Mouse (Mus musculus) C2C12 (cell line): Measurements from ENCODE around the gene Sugp1.

Experiments used
- CTCF ChIP-seq: IDR thresholded peaks from one replicate; pipeline ENCODE4 v1.5.1; 2011; ENCODE audit not compliant: control insufficient read depth, insufficient read depth, insufficient read length
- USF1 ChIP-seq: IDR thresholded peaks from one replicate; pipeline ENCODE4 v1.6.1; 2011; ENCODE audit warnings: low read depth, mild to moderate bottlenecking, control low read depth, moderate library complexity

- TF ChIP-seq USF1: no peak
- no peak for TF ChIP-seq CTCF
Observed at GRCm38 (mm10) chr8:70087237-70087636, 44.6 kb downstream of the Sugp1 start.
